Mouse (Mus musculus): Measurements from ENCODE around the gene Zmym1. TPM values are rescaled to one million over a fixed set of nuclear protein-coding genes. Genes with fewer than 3 reads are reported as not detected.

The Zmym1 gene
- polyA plus RNA-seq, 1 experiment from 2014 or later = 19.5 TPM

- no peaks in the 10 kb centered on the region for H3K4me1 ChIP-seq (ENCODE audit: control insufficient read depth, insufficient read depth, low read length)
- no peak overlapping the region for H3K4me2 ChIP-seq (replicated peaks; ENCODE audit: low read depth, low read length)
- no peak for ATAC-seq (ENCODE audit: insufficient number of reproducible peaks, insufficient read depth, low FRiP score, low read depth)
- H3K36me3 ChIP-seq (ENCODE audit: control insufficient read depth, insufficient read depth, low read length) = peaks cover 47% of the 10 kb centered on the region
- no peaks in the 10 kb centered on the region for H3K27me3 ChIP-seq (ENCODE audit: control insufficient read depth, insufficient read depth, low read length)
- H3K4me3 ChIP-seq (ENCODE audit: low read depth, low read length) = no peak overlapping the region
- H3K9me3 ChIP-seq (ENCODE audit: control insufficient read depth, low read depth, low read length) = no peaks in the 10 kb centered on the region
- no peak overlapping the region for H3K27ac ChIP-seq (ENCODE audit: low read length)
- no peak overlapping the region for H3K9ac ChIP-seq (replicated peaks; ENCODE audit: low read depth, low read length)
- 64% methylated on average over 3 of the region's 3 CpGs for WGBS
Measured at GRCm38 (mm10) chr4:127039871-127040483, 21.0 kb downstream of the Zmym1 start.

DNA sequence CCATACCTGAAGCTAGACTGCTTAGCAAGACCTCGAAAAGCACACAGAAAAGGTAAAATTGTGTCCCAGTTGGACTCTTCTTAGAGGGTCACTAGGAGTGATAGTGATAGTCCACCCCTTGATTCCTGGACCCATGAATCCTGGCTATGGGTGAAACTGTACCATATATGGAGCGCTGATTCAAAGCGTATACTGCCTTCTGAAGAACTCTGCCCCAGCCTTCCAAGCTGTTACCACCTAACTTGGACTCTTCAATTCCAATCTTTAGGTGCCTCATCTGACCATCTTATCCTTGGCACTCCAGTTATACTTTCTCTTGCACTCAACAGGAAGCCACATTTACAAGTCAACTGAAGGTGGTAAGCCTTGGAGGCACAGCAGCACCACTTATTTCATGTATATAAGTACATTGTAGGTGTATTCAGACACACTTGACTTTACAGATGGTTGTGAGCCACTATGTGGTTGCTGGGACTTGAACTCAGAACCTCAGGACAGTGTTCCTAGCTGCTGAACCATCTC is 22.1 kb downstream of the Zmym1 start:
- H3K4me1 ChIP-seq (ENCODE audit: control insufficient read depth, insufficient read depth, low read length) = no peaks in the 10 kb centered on the region
- peaks cover 58% of the 10 kb centered on the region for H3K36me3 ChIP-seq (ENCODE audit: control insufficient read depth, insufficient read depth, low read length)
- no peak for ATAC-seq (ENCODE audit: insufficient number of reproducible peaks, insufficient read depth, low FRiP score, low read depth)
- no peak overlapping the region for H3K4me3 ChIP-seq (ENCODE audit: low read depth, low read length)
- WGBS = 89% methylated on average over 3 of the region's 3 CpGs
- H3K27ac ChIP-seq (ENCODE audit: low read length) = no peak overlapping the region
- H3K9me3 ChIP-seq (ENCODE audit: control insufficient read depth, low read depth, low read length) = no peaks in the 10 kb centered on the region
- H3K27me3 ChIP-seq (ENCODE audit: control insufficient read depth, insufficient read depth, low read length) = no peaks in the 10 kb centered on the region
- no peak overlapping the region for H3K4me2 ChIP-seq (replicated peaks; ENCODE audit: low read depth, low read length)
- no peak overlapping the region for H3K9ac ChIP-seq (replicated peaks; ENCODE audit: low read depth, low read length)

DNA sequence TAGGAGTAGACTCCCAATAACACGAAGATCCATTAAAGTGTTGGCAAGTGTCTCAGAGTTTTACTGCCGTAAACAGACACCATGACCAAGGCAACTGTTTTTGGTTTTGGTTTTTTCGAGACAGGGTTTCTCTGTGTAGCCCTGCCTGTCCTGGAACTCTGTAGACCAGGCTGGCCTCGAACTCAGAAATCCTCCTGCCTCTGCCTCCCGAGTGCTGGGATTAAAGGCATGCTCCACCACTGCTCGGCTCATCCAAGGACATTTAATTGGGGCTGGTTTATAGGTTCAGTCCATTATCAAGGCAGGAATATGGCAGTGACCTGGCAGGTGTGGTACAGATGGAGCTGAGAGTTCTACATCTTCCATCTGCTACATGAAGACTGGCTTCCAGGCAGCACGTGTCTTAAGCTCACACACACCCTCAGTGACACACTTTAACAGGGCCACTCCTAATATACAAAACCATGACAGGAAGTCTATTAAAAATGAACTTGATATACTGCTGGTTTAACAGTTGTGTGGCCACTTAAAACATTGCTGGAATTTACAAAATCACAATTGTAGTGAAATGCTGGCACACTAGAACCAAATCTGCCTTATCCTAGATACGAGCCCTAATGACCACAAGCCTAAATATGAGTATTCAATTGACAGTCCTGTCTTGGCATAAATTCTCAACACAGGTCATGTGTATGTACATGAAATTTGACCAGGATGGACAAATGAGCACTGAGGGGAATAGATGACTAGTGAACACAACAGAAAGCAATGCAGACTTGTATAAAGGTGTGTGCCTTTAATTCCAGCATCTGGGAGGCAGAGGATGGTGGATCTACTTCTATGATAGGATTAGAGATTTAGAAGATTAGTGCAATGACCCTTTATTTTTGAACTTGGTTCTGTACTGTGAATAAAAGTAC is 22.8 kb downstream of the Zmym1 start:
- H3K27me3 ChIP-seq (ENCODE audit: control insufficient read depth, insufficient read depth, low read length) = no peaks in the 10 kb centered on the region
- H3K4me2 ChIP-seq (replicated peaks; ENCODE audit: low read depth, low read length) = no peak overlapping the region
- H3K4me3 ChIP-seq (ENCODE audit: low read depth, low read length) = no peak overlapping the region
- no peaks in the 10 kb centered on the region for H3K9me3 ChIP-seq (ENCODE audit: control insufficient read depth, low read depth, low read length)
- 82% methylated on average over 8 of the region's 8 CpGs for WGBS
- H3K27ac ChIP-seq (ENCODE audit: low read length) = no peak overlapping the region
- H3K4me1 ChIP-seq (ENCODE audit: control insufficient read depth, insufficient read depth, low read length) = no peaks in the 10 kb centered on the region
- peaks cover 65% of the 10 kb centered on the region for H3K36me3 ChIP-seq (ENCODE audit: control insufficient read depth, insufficient read depth, low read length)
- H3K9ac ChIP-seq (replicated peaks; ENCODE audit: low read depth, low read length) = no peak overlapping the region
- ATAC-seq (ENCODE audit: insufficient number of reproducible peaks, insufficient read depth, low FRiP score, low read depth) = no peak

- no peak for ATAC-seq (ENCODE audit: insufficient number of reproducible peaks, insufficient read depth, low FRiP score, low read depth)
- 86% methylated on average over 3 of the region's 3 CpGs for WGBS
- no peak overlapping the region for H3K27ac ChIP-seq (ENCODE audit: low read length)
- H3K27me3 ChIP-seq (ENCODE audit: control insufficient read depth, insufficient read depth, low read length) = no peaks in the 10 kb centered on the region
- H3K9me3 ChIP-seq (ENCODE audit: control insufficient read depth, low read depth, low read length) = no peaks in the 10 kb centered on the region
- peaks cover 75% of the 10 kb centered on the region for H3K36me3 ChIP-seq (ENCODE audit: control insufficient read depth, insufficient read depth, low read length)
- H3K9ac ChIP-seq (replicated peaks; ENCODE audit: low read depth, low read length) = no peak overlapping the region
- no peaks in the 10 kb centered on the region for H3K4me1 ChIP-seq (ENCODE audit: control insufficient read depth, insufficient read depth, low read length)
- no peak overlapping the region for H3K4me3 ChIP-seq (ENCODE audit: low read depth, low read length)
- no peak overlapping the region for H3K4me2 ChIP-seq (replicated peaks; ENCODE audit: low read depth, low read length)
Measured at GRCm38 (mm10) chr4:127037158-127037557, 23.8 kb downstream of the Zmym1 start.

DNA sequence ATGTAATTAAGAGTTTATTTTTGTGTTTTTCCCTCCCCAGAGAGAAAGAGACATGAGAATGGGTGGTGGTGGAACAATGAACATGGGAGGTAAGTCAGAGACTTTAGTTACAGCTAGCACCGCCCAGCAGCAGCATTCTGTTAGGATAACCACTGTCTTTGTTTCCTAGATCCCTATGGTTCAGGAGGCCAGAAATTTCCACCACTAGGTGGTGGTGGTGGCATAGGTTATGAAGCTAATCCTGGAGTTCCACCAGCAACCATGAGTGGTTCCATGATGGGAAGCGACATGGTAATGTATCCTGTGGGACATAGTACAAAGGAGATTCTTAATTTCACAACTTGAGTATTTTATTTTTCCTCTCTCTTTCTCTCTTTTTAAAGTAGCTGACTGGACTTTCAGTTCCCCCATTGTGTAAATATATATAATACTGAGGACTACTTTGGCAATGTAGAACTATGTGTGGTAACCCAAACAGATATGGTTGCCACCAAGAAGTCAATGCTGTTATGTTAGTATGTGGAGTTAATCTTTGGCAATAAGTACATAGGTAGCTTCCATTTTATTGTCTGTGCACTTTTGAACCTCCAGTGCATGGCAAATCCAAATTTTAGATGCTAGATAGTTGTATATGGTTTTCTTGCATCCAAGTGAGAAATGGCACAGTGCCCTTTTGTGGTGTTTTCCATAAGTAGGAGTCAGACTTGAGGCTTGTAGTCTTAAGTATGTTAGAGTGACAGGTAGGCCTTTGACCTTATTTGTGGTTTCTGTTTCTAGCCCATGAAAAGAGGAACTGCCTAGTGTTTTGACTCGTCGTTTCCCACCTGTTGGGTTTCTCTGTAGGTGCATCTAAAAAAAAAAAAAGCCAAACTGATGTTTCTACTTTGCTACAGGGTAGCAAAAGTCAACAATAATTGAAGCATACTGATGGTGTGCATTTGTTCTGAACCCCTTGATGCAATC is 33.4 kb downstream of the Zmym1 start:
- Histone ChIP-seq H3K36me3 (ENCODE audit: control insufficient read depth, insufficient read depth, low read length) (peaks cover 88% of the 10 kb centered on the region), H3K9me3 (ENCODE audit: control insufficient read depth, low read depth, low read length) (no peaks in the 10 kb centered on the region), H3K27ac (ENCODE audit: low read length) (no peak overlapping the region), H3K4me1 (ENCODE audit: control insufficient read depth, insufficient read depth, low read length) (peaks cover 16% of the 10 kb centered on the region; the same call in 1 of the 2 replicates), H3K27me3 (ENCODE audit: control insufficient read depth, insufficient read depth, low read length) (no peaks in the 10 kb centered on the region), H3K9ac (replicated peaks; ENCODE audit: low read depth, low read length) (no peak overlapping the region), H3K4me3 (ENCODE audit: low read depth, low read length) (no peak overlapping the region), H3K4me2 (replicated peaks; ENCODE audit: low read depth, low read length) (no peak overlapping the region)
- 78% methylated on average over 4 of the region's 4 CpGs for WGBS
- no peak for ATAC-seq (ENCODE audit: insufficient number of reproducible peaks, insufficient read depth, low FRiP score, low read depth)

GRCm38 (mm10) chr4:127026826-127027225 is 34.1 kb downstream of the Zmym1 start:
- no peaks in the 10 kb centered on the region for H3K9me3 ChIP-seq (ENCODE audit: control insufficient read depth, low read depth, low read length)

DNA sequence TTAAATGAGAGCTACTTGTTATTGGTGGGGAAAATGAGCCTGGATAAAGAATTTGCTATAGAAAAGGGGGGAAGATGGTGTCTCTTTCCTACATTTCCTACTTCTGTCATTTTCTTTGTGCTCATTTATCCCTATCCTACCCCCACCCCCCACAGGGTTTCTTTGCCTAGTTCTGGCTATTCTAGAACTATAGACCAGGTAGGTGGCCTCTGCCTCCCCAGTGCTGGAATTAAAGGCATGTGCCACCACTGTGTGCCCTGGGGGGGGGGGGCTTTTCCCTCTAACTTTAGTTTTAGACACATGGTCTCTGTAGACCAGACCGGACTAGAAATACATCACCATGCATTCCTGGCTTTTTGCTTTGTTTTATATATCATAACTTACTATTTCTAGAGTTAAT is 36.7 kb downstream of the Zmym1 start:
- Histone ChIP-seq H3K4me3 (ENCODE audit: low read depth, low read length) (peak overlapping the region; percentile 100), H3K36me3 (ENCODE audit: control insufficient read depth, insufficient read depth, low read length) (peaks cover 58% of the 10 kb centered on the region)
- no peak for ATAC-seq (ENCODE audit: insufficient number of reproducible peaks, insufficient read depth, low FRiP score, low read depth)

More at GRCm38 (mm10) chr4:127026826-127027225, 34.1 kb downstream of the Zmym1 start:
- peaks cover 16% of the 10 kb centered on the region; the same call in 1 of the 2 replicates for H3K4me1 ChIP-seq (ENCODE audit: control insufficient read depth, insufficient read depth, low read length)
- H3K4me2 ChIP-seq (replicated peaks; ENCODE audit: low read depth, low read length) = no peak overlapping the region
- no peaks in the 10 kb centered on the region for H3K27me3 ChIP-seq (ENCODE audit: control insufficient read depth, insufficient read depth, low read length)
- no peak overlapping the region for H3K9ac ChIP-seq (replicated peaks; ENCODE audit: low read depth, low read length)
- no peak for ATAC-seq (ENCODE audit: insufficient number of reproducible peaks, insufficient read depth, low FRiP score, low read depth)
- H3K36me3 ChIP-seq (ENCODE audit: control insufficient read depth, insufficient read depth, low read length) = peaks cover 82% of the 10 kb centered on the region
- 82% methylated on average over 4 of the region's 4 CpGs for whole genome bisulfite sequencing
- H3K27ac ChIP-seq (ENCODE audit: low read length) = no peak overlapping the region
- no peak overlapping the region for H3K4me3 ChIP-seq (ENCODE audit: low read depth, low read length)

GRCm38 (mm10) chr4:127023201-127023600 is 37.8 kb downstream of the Zmym1 start:
- Histone ChIP-seq H3K27me3 (ENCODE audit: control insufficient read depth, insufficient read depth, low read length) (no peaks in the 10 kb centered on the region), H3K4me1 (ENCODE audit: control insufficient read depth, insufficient read depth, low read length) (peaks cover 16% of the 10 kb centered on the region; the same call in 1 of the 2 replicates), H3K36me3 (ENCODE audit: control insufficient read depth, insufficient read depth, low read length) (peaks cover 51% of the 10 kb centered on the region), H3K9ac (replicated peaks; ENCODE audit: low read depth, low read length) (peak overlapping the region; percentile 100), H3K9me3 (ENCODE audit: control insufficient read depth, low read depth, low read length) (no peaks in the 10 kb centered on the region), H3K27ac (ENCODE audit: low read length) (no peak overlapping the region), H3K4me2 (replicated peaks; ENCODE audit: low read depth, low read length) (peak overlapping the region; percentile 93), H3K4me3 (ENCODE audit: low read depth, low read length) (peak overlapping the region; percentile 100)
- 2% methylated on average over 9 of the region's 9 CpGs for WGBS
- no peak for ATAC-seq (ENCODE audit: insufficient number of reproducible peaks, insufficient read depth, low FRiP score, low read depth)

More for the DNA sequence above, 36.7 kb downstream of the Zmym1 start:
- Histone ChIP-seq H3K27me3 (ENCODE audit: control insufficient read depth, insufficient read depth, low read length) (no peaks in the 10 kb centered on the region), H3K4me2 (replicated peaks; ENCODE audit: low read depth, low read length) (peak overlapping the region; percentile 93), H3K4me1 (ENCODE audit: control insufficient read depth, insufficient read depth, low read length) (peaks cover 16% of the 10 kb centered on the region; the same call in 1 of the 2 replicates), H3K9me3 (ENCODE audit: control insufficient read depth, low read depth, low read length) (no peaks in the 10 kb centered on the region), H3K27ac (ENCODE audit: low read length) (no peak overlapping the region), H3K9ac (replicated peaks; ENCODE audit: low read depth, low read length) (peak overlapping the region; percentile 28; the same call in 1 of the 2 replicates)
- WGBS = 36% methylated on average over 1 of the region's 1 CpGs
